Mouse (Mus musculus) CH12.LX (cell line): ENCODE data around the gene 1810043G02Rik.

Experiments used
- CTCF ChIP-seq, 2 experiments: IDR thresholded peaks in 1 of 2; conservative IDR thresholded peaks in 1 of 2; 2 replicates each; pipeline ENCODE4 v1.5.1; 2011 to 2012; ENCODE audit warnings: low read depth in 2 of 2, low read length in 2 of 2, improper control_type of control experiment in 1 of 2, inconsistent platforms in 1 of 2, mild to moderate bottlenecking in 1 of 2, moderate library complexity in 1 of 2
- E2F4 ChIP-seq: IDR thresholded peaks from 2 replicates; pipeline ENCODE4 v1.6.1; 2011; ENCODE audit warnings: low read depth, low read length, improper control_type of control experiment; ENCODE audit not compliant: insufficient replicate concordance
- EP300 ChIP-seq: IDR thresholded peaks from 2 replicates; pipeline ENCODE4 v1.6.1; 2011; ENCODE audit warnings: low read length, improper control_type of control experiment
- MYC ChIP-seq: IDR thresholded peaks from 2 replicates; pipeline ENCODE4 v1.6.1; 2011; ENCODE audit warnings: low read depth, mild to moderate bottlenecking, improper control_type of control experiment, low read length
- POLR2A ChIP-seq: IDR thresholded peaks from 2 replicates; pipeline ENCODE4 v1.6.1; 2011; ENCODE audit warnings: low read depth, mild to moderate bottlenecking, improper control_type of control experiment, low read length
- ZC3H11A ChIP-seq: IDR thresholded peaks from 2 replicates; pipeline ENCODE4 v1.6.1; 2012; ENCODE audit warnings: low read depth, mild to moderate bottlenecking, inconsistent platforms, low read length, improper control_type of control experiment
- ZNF384 ChIP-seq: IDR thresholded peaks from 2 replicates; pipeline ENCODE4 v1.6.1; 2012; ENCODE audit warnings: low read depth, low read length, improper control_type of control experiment, inconsistent platforms

DNA sequence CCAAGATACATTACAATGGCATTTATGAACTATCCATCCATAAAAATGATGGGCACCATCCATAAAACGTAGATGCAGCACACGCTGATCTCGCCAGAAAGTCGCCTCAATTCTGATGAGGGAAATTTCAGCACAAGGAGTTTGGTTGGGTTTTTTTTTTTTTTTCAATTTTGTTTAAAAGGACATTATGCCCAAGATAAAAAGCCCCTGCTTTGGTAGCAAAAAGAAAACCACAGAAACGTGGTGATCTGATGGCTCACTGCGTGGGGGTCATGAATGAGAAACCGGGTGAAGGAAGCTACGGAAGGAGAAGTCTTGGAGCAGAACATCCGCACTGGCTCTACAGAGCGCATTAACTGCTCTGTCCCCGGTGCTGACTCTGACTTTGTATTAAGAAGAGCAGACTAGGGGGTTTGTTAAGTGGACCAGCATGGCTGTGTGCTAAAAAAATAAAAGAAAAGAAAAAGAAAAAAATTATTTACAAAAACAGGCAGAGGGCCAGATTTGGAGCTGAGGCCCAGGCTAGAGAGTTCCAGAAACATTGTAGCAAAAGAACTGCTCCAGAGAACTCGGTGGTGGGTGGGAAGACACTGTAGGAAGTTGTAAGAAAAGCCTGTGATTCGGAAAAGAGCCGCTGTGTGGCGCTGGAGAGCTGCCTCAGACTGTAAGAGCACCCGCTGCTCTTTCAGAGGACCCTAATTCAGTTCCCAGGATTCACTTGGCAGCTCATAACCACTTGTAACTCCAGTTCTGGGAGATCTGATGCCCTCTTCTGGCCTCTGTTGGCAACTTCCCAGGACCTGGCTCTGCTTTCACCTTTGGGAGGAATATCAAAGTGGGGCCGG lies 6.4 kb upstream of the 1810043G02Rik start:
- TF ChIP-seq ZNF384, result no peak
- no peak for TF ChIP-seq MYC
- TF ChIP-seq CTCF (conservative IDR thresholded peaks at IDR 0.05 in 1 of 2, IDR thresholded peaks at IDR 0.05 in 1 of 2; ENCODE audit: low read depth in 2 of 2, low read length in 2 of 2), result peak in 1 of 2 experiments; percentile 60; a peak in 2 of 4 replicates
- TF ChIP-seq ZC3H11A, result no peak
- no peak for TF ChIP-seq POLR2A
- TF ChIP-seq E2F4, result no peak
- no peak for TF ChIP-seq EP300
